Mouse (Mus musculus): Measurements from ENCODE around the gene Frrs1. TPM values are rescaled to one million over a fixed set of nuclear protein-coding genes. Genes with fewer than 3 reads are reported as not detected.

Frrs1 gene
- polyA plus RNA-seq, 2 experiments = 20.5 to 30.5 TPM

GRCm38 (mm10) chr3:116857611-116858010 lies 1.7 kb upstream of the Frrs1 start:
- DNase-seq (ENCODE audit: low read depth in 3 of 3, low spot score in 3 of 3) (no peak), ATAC-seq (ENCODE audit: insufficient read depth) (no peak)
- H3K27ac ChIP-seq = peak overlapping the region; percentile 88
- H3K4me2 ChIP-seq (ENCODE audit: low read depth) = no peak overlapping the region
- no peak for TF ChIP-seq CTCF (IDR thresholded peaks at IDR 0.05; ENCODE audit: low read depth)
- TF ChIP-seq EP300 (IDR thresholded peaks at IDR 0.05; ENCODE audit: low read depth) = no peak
- H3K9me3 ChIP-seq (ENCODE audit: control insufficient read depth, low read length) = no peaks in the 10 kb centered on the region
- no peak overlapping the region for H3K4me3 ChIP-seq (ENCODE audit: insufficient read depth in 1 of 2, low read depth in 2 of 2, low read length in 2 of 2)
- peaks cover 30 to 40% of the 10 kb centered on the region in 2 experiments for H3K4me1 ChIP-seq (replicated peaks; ENCODE audit: control insufficient read depth in 2 of 2, insufficient read depth in 2 of 2, low read length in 1 of 2)
- no peaks in the 10 kb centered on the region for H3K27me3 ChIP-seq (ENCODE audit: control insufficient read depth, insufficient read depth, low read length)
- H3K9ac ChIP-seq (replicated peaks) = no peak overlapping the region
- WGBS (ENCODE audit: insufficient replicate concordance) = 19% methylated on average over 6 of the region's 6 CpGs
- no peaks in the 10 kb centered on the region for H3K36me3 ChIP-seq (replicated peaks; ENCODE audit: control insufficient read depth, insufficient read depth, low read depth)

GRCm38 (mm10) chr3:116859752-116860151 lies 488 bp downstream of the Frrs1 start:
- H3K27ac ChIP-seq = peak overlapping the region; percentile 93
- H3K4me3 ChIP-seq (ENCODE audit: insufficient read depth in 1 of 2, low read depth in 2 of 2, low read length in 2 of 2) = peak overlapping the region; percentile 63 to 87
- H3K27me3 ChIP-seq (ENCODE audit: control insufficient read depth, insufficient read depth, low read length) = no peaks in the 10 kb centered on the region
- ATAC-seq (ENCODE audit: insufficient read depth) = peak; percentile 55
- no peaks in the 10 kb centered on the region; the same call in 1 of the 2 replicates for H3K36me3 ChIP-seq (replicated peaks; ENCODE audit: control insufficient read depth, insufficient read depth, low read depth)
- 13% methylated on average over 5 of the region's 5 CpGs for WGBS (ENCODE audit: insufficient replicate concordance)
- peak overlapping the region; percentile 98 for H3K4me2 ChIP-seq (ENCODE audit: low read depth)
- H3K9me3 ChIP-seq (ENCODE audit: control insufficient read depth, low read length) = no peaks in the 10 kb centered on the region
- DNase-seq (ENCODE audit: low read depth in 3 of 3, low spot score in 3 of 3) = no peak
- peak overlapping the region; percentile 88 for H3K9ac ChIP-seq (replicated peaks)
- TF ChIP-seq EP300 (IDR thresholded peaks at IDR 0.05; ENCODE audit: low read depth) = no peak
- TF ChIP-seq CTCF (IDR thresholded peaks at IDR 0.05; ENCODE audit: low read depth) = no peak
- peaks cover 41 to 49% of the 10 kb centered on the region in 2 experiments for H3K4me1 ChIP-seq (replicated peaks; ENCODE audit: control insufficient read depth in 2 of 2, insufficient read depth in 2 of 2, low read length in 1 of 2)

- H3K4me2 ChIP-seq (ENCODE audit: low read depth) = peak overlapping the region; percentile 98
- no peaks in the 10 kb centered on the region for H3K27me3 ChIP-seq (ENCODE audit: control insufficient read depth, insufficient read depth, low read length)
- ATAC-seq (ENCODE audit: insufficient read depth) (peak; percentile 57), DNase-seq (ENCODE audit: low read depth in 3 of 3, low spot score in 3 of 3) (peak in 2 of 3 experiments; percentile 57 to 61)
- H3K9me3 ChIP-seq (ENCODE audit: control insufficient read depth, low read length) = no peaks in the 10 kb centered on the region
- peak overlapping the region; percentile 82 to 87 for H3K4me3 ChIP-seq (ENCODE audit: insufficient read depth in 1 of 2, low read depth in 2 of 2, low read length in 2 of 2)
- WGBS (ENCODE audit: insufficient replicate concordance) = 6% methylated on average over 19 of the region's 19 CpGs
- H3K4me1 ChIP-seq (replicated peaks; ENCODE audit: control insufficient read depth in 2 of 2, insufficient read depth in 2 of 2, low read length in 1 of 2) = peaks cover 48 to 50% of the 10 kb centered on the region in 2 experiments
- no peaks in the 10 kb centered on the region; the same call in 1 of the 2 replicates for H3K36me3 ChIP-seq (replicated peaks; ENCODE audit: control insufficient read depth, insufficient read depth, low read depth)
- peak overlapping the region; percentile 88 for H3K9ac ChIP-seq (replicated peaks)
- peak overlapping the region; percentile 93 for H3K27ac ChIP-seq
- TF ChIP-seq EP300 (IDR thresholded peaks at IDR 0.05; ENCODE audit: low read depth) (peak; percentile 49; the same call in 1 of the 2 replicates), CTCF (IDR thresholded peaks at IDR 0.05; ENCODE audit: low read depth) (no peak)
These were observed 1.3 kb downstream of the Frrs1 start for GRCm38 (mm10) chr3:116860333-116861222.

- TF ChIP-seq EP300 (IDR thresholded peaks at IDR 0.05; ENCODE audit: low read depth) (no peak), CTCF (IDR thresholded peaks at IDR 0.05; ENCODE audit: low read depth) (no peak)
- H3K4me3 ChIP-seq (ENCODE audit: insufficient read depth in 1 of 2, low read depth in 2 of 2, low read length in 2 of 2) = peak overlapping the region; percentile 82 to 87
- 0% methylated on average over 4 of the region's 4 CpGs for WGBS (ENCODE audit: insufficient replicate concordance)
- H3K27ac ChIP-seq = peak overlapping the region; percentile 93
- peaks cover 45 to 47% of the 10 kb centered on the region in 2 experiments for H3K4me1 ChIP-seq (replicated peaks; ENCODE audit: control insufficient read depth in 2 of 2, insufficient read depth in 2 of 2, low read length in 1 of 2)
- no peak for ATAC-seq (ENCODE audit: insufficient read depth)
- H3K27me3 ChIP-seq (ENCODE audit: control insufficient read depth, insufficient read depth, low read length) = no peaks in the 10 kb centered on the region
- peaks cover 4% of the 10 kb centered on the region; the same call in 1 of the 2 replicates for H3K36me3 ChIP-seq (replicated peaks; ENCODE audit: control insufficient read depth, insufficient read depth, low read depth)
- peak overlapping the region; percentile 98 for H3K4me2 ChIP-seq (ENCODE audit: low read depth)
- no peaks in the 10 kb centered on the region for H3K9me3 ChIP-seq (ENCODE audit: control insufficient read depth, low read length)
- peak overlapping the region; percentile 88 for H3K9ac ChIP-seq (replicated peaks)
- no peak for DNase-seq (ENCODE audit: low read depth in 3 of 3, low spot score in 3 of 3)
These were observed 1.9 kb downstream of the Frrs1 start for GRCm38 (mm10) chr3:116861223-116861539.

GRCm38 (mm10) chr3:116861540-116862067 lies 2.3 kb downstream of the Frrs1 start:
- Histone ChIP-seq H3K4me1 (replicated peaks; ENCODE audit: control insufficient read depth in 2 of 2, insufficient read depth in 2 of 2, low read length in 1 of 2) (peaks cover 45 to 47% of the 10 kb centered on the region in 2 experiments), H3K27me3 (ENCODE audit: control insufficient read depth, insufficient read depth, low read length) (no peaks in the 10 kb centered on the region), H3K9ac (replicated peaks) (peak overlapping the region; percentile 88), H3K9me3 (ENCODE audit: control insufficient read depth, low read length) (no peaks in the 10 kb centered on the region), H3K4me3 (ENCODE audit: insufficient read depth in 1 of 2, low read depth in 2 of 2, low read length in 2 of 2) (peak overlapping the region; percentile 82 to 87), H3K4me2 (ENCODE audit: low read depth) (peak overlapping the region; percentile 98), H3K36me3 (replicated peaks; ENCODE audit: control insufficient read depth, insufficient read depth, low read depth) (peaks cover 6% of the 10 kb centered on the region), H3K27ac (peak overlapping the region; percentile 93)
- TF ChIP-seq CTCF (IDR thresholded peaks at IDR 0.05; ENCODE audit: low read depth) (peak; percentile 51), EP300 (IDR thresholded peaks at IDR 0.05; ENCODE audit: low read depth) (no peak)
- ATAC-seq (ENCODE audit: insufficient read depth) (peak; percentile 47; the same call in 1 of the 2 replicates), DNase-seq (ENCODE audit: low read depth in 3 of 3, low spot score in 3 of 3) (peak; percentile 56 to 66 (median 58))
- WGBS (ENCODE audit: insufficient replicate concordance) = under 1% methylated on average over 25 of the region's 25 CpGs

Data from liver, embryonic 14.5 days (tissue).